Mouse (Mus musculus): Measurements from ENCODE around the gene Pigk. TPM values are rescaled to one million over a fixed set of nuclear protein-coding genes. Genes with fewer than 3 reads are reported as not detected.

Gene Pigk
- polyA plus RNA-seq, 1 experiment from 2014 or later: 47.2 TPM

- Histone ChIP-seq H3K4me3 (replicated peaks) (no peak overlapping the region), H3K4me2 (no peak overlapping the region), H3K27ac (replicated peaks) (no peak overlapping the region), H3K36me3 (no peaks in the 10 kb centered on the region), H3K9me3 (replicated peaks) (no peaks in the 10 kb centered on the region), H3K27me3 (replicated peaks) (no peaks in the 10 kb centered on the region), H3K4me1 (no peaks in the 10 kb centered on the region), H3K9ac (replicated peaks) (no peak overlapping the region)
- 98% methylated on average over 4 of the region's 4 CpGs for WGBS
- no peak for ATAC-seq (ENCODE audit: low FRiP score)
Measured at GRCm38 (mm10) chr3:152733011-152733410, 19.1 kb downstream of the Pigk start.

GRCm38 (mm10) chr3:152733513-152733912 is 19.6 kb downstream of the Pigk start:
- ATAC-seq (ENCODE audit: low FRiP score): no peak
- H3K4me2 ChIP-seq: no peak overlapping the region
- no peak overlapping the region for H3K9ac ChIP-seq (replicated peaks)
- H3K9me3 ChIP-seq (replicated peaks): no peaks in the 10 kb centered on the region
- H3K4me3 ChIP-seq (replicated peaks): no peak overlapping the region
- no peaks in the 10 kb centered on the region for H3K27me3 ChIP-seq (replicated peaks)
- no peaks in the 10 kb centered on the region for H3K36me3 ChIP-seq
- no peaks in the 10 kb centered on the region for H3K4me1 ChIP-seq
- H3K27ac ChIP-seq (replicated peaks): no peak overlapping the region

GRCm38 (mm10) chr3:152734100-152734499 is 20.2 kb downstream of the Pigk start:
- Histone ChIP-seq H3K4me3 (replicated peaks) (no peak overlapping the region), H3K4me2 (no peak overlapping the region), H3K27ac (replicated peaks) (no peak overlapping the region), H3K4me1 (no peaks in the 10 kb centered on the region), H3K27me3 (replicated peaks) (no peaks in the 10 kb centered on the region), H3K9me3 (replicated peaks) (no peaks in the 10 kb centered on the region), H3K36me3 (no peaks in the 10 kb centered on the region), H3K9ac (replicated peaks) (no peak overlapping the region)
- WGBS: 89% methylated on average over 11 of the region's 11 CpGs
- ATAC-seq (ENCODE audit: low FRiP score): no peak

- Histone ChIP-seq H3K36me3 (no peaks in the 10 kb centered on the region), H3K9me3 (replicated peaks) (no peaks in the 10 kb centered on the region), H3K9ac (replicated peaks) (no peak overlapping the region), H3K27ac (replicated peaks) (no peak overlapping the region), H3K27me3 (replicated peaks) (no peaks in the 10 kb centered on the region), H3K4me3 (replicated peaks) (no peak overlapping the region), H3K4me1 (no peaks in the 10 kb centered on the region), H3K4me2 (no peak overlapping the region)
- 49% methylated on average over 10 of the region's 10 CpGs for WGBS
- no peak for ATAC-seq (ENCODE audit: low FRiP score)
Measured at GRCm38 (mm10) chr3:152735601-152736250, 21.8 kb downstream of the Pigk start.

- H3K36me3 ChIP-seq: peaks cover 7% of the 10 kb centered on the region; the same call in 1 of the 2 replicates
- ATAC-seq (ENCODE audit: low FRiP score): no peak
- no peaks in the 10 kb centered on the region for H3K27me3 ChIP-seq (replicated peaks)
- no peak overlapping the region for H3K4me3 ChIP-seq (replicated peaks)
- H3K9me3 ChIP-seq (replicated peaks): no peaks in the 10 kb centered on the region
- H3K4me2 ChIP-seq: no peak overlapping the region
- no peak overlapping the region for H3K9ac ChIP-seq (replicated peaks)
- H3K27ac ChIP-seq (replicated peaks): no peak overlapping the region
- WGBS: 86% methylated on average over 12 of the region's 12 CpGs
- no peaks in the 10 kb centered on the region for H3K4me1 ChIP-seq
Measured at GRCm38 (mm10) chr3:152744301-152744700, 30.4 kb downstream of the Pigk start.

GRCm38 (mm10) chr3:152745611-152746010 is 31.7 kb downstream of the Pigk start:
- H3K4me2 ChIP-seq: no peak overlapping the region
- no peak overlapping the region for H3K27ac ChIP-seq (replicated peaks)
- H3K9ac ChIP-seq (replicated peaks): no peak overlapping the region
- no peak overlapping the region for H3K4me3 ChIP-seq (replicated peaks)
- no peaks in the 10 kb centered on the region for H3K9me3 ChIP-seq (replicated peaks)
- no peaks in the 10 kb centered on the region for H3K4me1 ChIP-seq
- 94% methylated on average over 9 of the region's 9 CpGs for WGBS
- no peak for ATAC-seq (ENCODE audit: low FRiP score)
- peaks cover 7% of the 10 kb centered on the region; the same call in 1 of the 2 replicates for H3K36me3 ChIP-seq
- H3K27me3 ChIP-seq (replicated peaks): no peaks in the 10 kb centered on the region

- 37% methylated on average over 3 of the region's 3 CpGs for WGBS
- no peak overlapping the region for H3K4me2 ChIP-seq
- no peaks in the 10 kb centered on the region for H3K27me3 ChIP-seq (replicated peaks)
- no peak overlapping the region for H3K4me3 ChIP-seq (replicated peaks)
- no peaks in the 10 kb centered on the region for H3K4me1 ChIP-seq
- no peak overlapping the region for H3K27ac ChIP-seq (replicated peaks)
- peak; percentile 48; the same call in 1 of the 2 replicates for ATAC-seq (ENCODE audit: low FRiP score)
- no peaks in the 10 kb centered on the region for H3K9me3 ChIP-seq (replicated peaks)
- peaks cover 7% of the 10 kb centered on the region; the same call in 1 of the 2 replicates for H3K36me3 ChIP-seq
- no peak overlapping the region for H3K9ac ChIP-seq (replicated peaks)
Measured at GRCm38 (mm10) chr3:152749461-152749871, 35.6 kb downstream of the Pigk start.

- Histone ChIP-seq H3K27ac (replicated peaks) (no peak overlapping the region), H3K36me3 (peaks cover 7% of the 10 kb centered on the region; the same call in 1 of the 2 replicates), H3K4me2 (no peak overlapping the region), H3K4me3 (replicated peaks) (no peak overlapping the region), H3K4me1 (no peaks in the 10 kb centered on the region), H3K9ac (replicated peaks) (no peak overlapping the region), H3K27me3 (replicated peaks) (no peaks in the 10 kb centered on the region), H3K9me3 (replicated peaks) (no peaks in the 10 kb centered on the region)
- 74% methylated on average over 2 of the region's 2 CpGs for WGBS
- ATAC-seq (ENCODE audit: low FRiP score): peak; percentile 19; the same call in 1 of the 2 replicates
Measured at GRCm38 (mm10) chr3:152749881-152750280, 36.0 kb downstream of the Pigk start.

GRCm38 (mm10) chr3:152752911-152753310 is 39.0 kb downstream of the Pigk start:
- H3K4me3 ChIP-seq (replicated peaks): no peak overlapping the region
- no peak overlapping the region for H3K27ac ChIP-seq (replicated peaks)
- H3K4me2 ChIP-seq: no peak overlapping the region
- no peaks in the 10 kb centered on the region for H3K27me3 ChIP-seq (replicated peaks)
- 100% methylated on average over 1 of the region's 1 CpGs for WGBS
- H3K9me3 ChIP-seq (replicated peaks): no peaks in the 10 kb centered on the region
- H3K36me3 ChIP-seq: 0 out of 2 replicates have a peak, but pooled peaks cover 4% of the 10 kb centered on the region
- no peak overlapping the region for H3K9ac ChIP-seq (replicated peaks)
- H3K4me1 ChIP-seq: peaks cover 16% of the 10 kb centered on the region
- no peak for ATAC-seq (ENCODE audit: low FRiP score)

GRCm38 (mm10) chr3:152753345-152753744 is 39.4 kb downstream of the Pigk start:
- no peak overlapping the region for H3K9ac ChIP-seq (replicated peaks)
- no peak overlapping the region for H3K4me3 ChIP-seq (replicated peaks)
- WGBS: 90% methylated on average over 4 of the region's 4 CpGs
- no peaks in the 10 kb centered on the region for H3K27me3 ChIP-seq (replicated peaks)
- 0 out of 2 replicates have a peak, but pooled peaks cover 4% of the 10 kb centered on the region for H3K36me3 ChIP-seq
- no peak for ATAC-seq (ENCODE audit: low FRiP score)
- H3K27ac ChIP-seq (replicated peaks): no peak overlapping the region
- peaks cover 18% of the 10 kb centered on the region for H3K4me1 ChIP-seq
- no peak overlapping the region for H3K4me2 ChIP-seq
- no peaks in the 10 kb centered on the region for H3K9me3 ChIP-seq (replicated peaks)

- WGBS: 76% methylated on average over 14 of the region's 14 CpGs
- Histone ChIP-seq H3K9me3 (replicated peaks) (no peaks in the 10 kb centered on the region), H3K4me1 (peaks cover 25% of the 10 kb centered on the region), H3K27ac (replicated peaks) (no peak overlapping the region), H3K9ac (replicated peaks) (no peak overlapping the region), H3K27me3 (replicated peaks) (no peaks in the 10 kb centered on the region), H3K4me3 (replicated peaks) (no peak overlapping the region), H3K36me3 (0 out of 2 replicates have a peak, but pooled peaks cover 4% of the 10 kb centered on the region), H3K4me2 (no peak overlapping the region)
- no peak for ATAC-seq (ENCODE audit: low FRiP score)
Measured at GRCm38 (mm10) chr3:152753920-152754764, 40.2 kb downstream of the Pigk start.

- no peak for ATAC-seq (ENCODE audit: low FRiP score)
- H3K9me3 ChIP-seq (replicated peaks): no peaks in the 10 kb centered on the region
- H3K4me2 ChIP-seq: no peak overlapping the region
- 0 out of 2 replicates have a peak, but pooled peaks cover 4% of the 10 kb centered on the region for H3K36me3 ChIP-seq
- H3K27me3 ChIP-seq (replicated peaks): no peaks in the 10 kb centered on the region
- no peak overlapping the region for H3K4me3 ChIP-seq (replicated peaks)
- H3K4me1 ChIP-seq: peaks cover 25% of the 10 kb centered on the region
- 85% methylated on average over 7 of the region's 7 CpGs for WGBS
- H3K9ac ChIP-seq (replicated peaks): no peak overlapping the region
- no peak overlapping the region for H3K27ac ChIP-seq (replicated peaks)
Measured at GRCm38 (mm10) chr3:152755515-152755914, 41.6 kb downstream of the Pigk start.

All from neural tube, embryonic 15.5 days (tissue).